Mouse (Mus musculus) spleen, adult 2 months (tissue): ENCODE results near the gene AA986860.

Experiments used
- CTCF ChIP-seq: fragments of 200-500 bp; IDR thresholded peaks from 2 replicates; pipeline ENCODE4 v1.5.1; 2011; ENCODE audit warnings: mild to moderate bottlenecking, inconsistent platforms; ENCODE audit not compliant: insufficient read depth, insufficient read length, insufficient replicate concordance; ENCODE audit errors: extremely low read depth
- POLR2A ChIP-seq: fragments of 200-500 bp; IDR thresholded peaks from 2 replicates; pipeline ENCODE4 v1.6.1; 2011; ENCODE audit warnings: low read depth, low read length, inconsistent platforms

GRCm38 (mm10) chr1:130733671-130734070 lies 1.9 kb downstream of the AA986860 start:
- TF ChIP-seq CTCF (no peak), POLR2A (no peak)
